Mouse (Mus musculus) thymus, postnatal 0 days (tissue): ENCODE measurements around the gene Krtap24-1. TPM values are rescaled to one million over a fixed set of nuclear protein-coding genes. Genes with fewer than 3 reads are reported as not detected.
A peak's percentile ranks its signal among the peaks of the same experiment; 100 is the strongest.

Experiments used
- DNase-seq: peaks from one replicate; pipeline ENCODE4 v3.0.0-alpha.2; 2015; ENCODE audit warnings: low spot score
- polyA plus RNA-seq: library from polyadenylated mRNA; unstranded; fragments of >200 nt; fragmentation: Nextera tagmentation; extraction: Ambion mirVana; gene quantifications from 2 replicates; pipeline ENCODE4 v1.2.1, GENCODE M21; 2015

Gene Krtap24-1
- not detected in 2 replicates for polyA plus RNA-seq

DNA sequence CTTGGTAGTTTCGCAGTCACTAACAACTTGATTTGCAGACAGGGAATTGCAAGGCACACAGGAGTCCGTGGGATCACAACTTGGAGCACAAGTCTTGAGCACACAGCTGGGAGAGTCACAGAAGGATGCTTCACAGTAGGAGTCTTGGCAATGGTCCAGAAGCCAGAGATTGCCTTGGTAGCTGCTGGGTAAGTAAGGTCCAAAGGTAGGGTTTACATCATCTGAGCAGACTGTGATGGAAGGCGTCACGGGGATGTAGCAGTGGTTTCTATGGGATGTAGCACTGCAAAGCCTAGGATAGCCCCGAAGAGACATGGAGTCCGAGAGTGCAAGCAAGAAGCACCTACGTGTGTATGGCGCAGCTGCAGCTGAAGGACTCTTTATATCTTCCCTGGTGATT lies at the start of gene Krtap24-1:
TSS of gene Krtap24-1 (minus strand) at position 358 of the 400 bp plus-strand sequence.
- DNase-seq = no peak

DNA sequence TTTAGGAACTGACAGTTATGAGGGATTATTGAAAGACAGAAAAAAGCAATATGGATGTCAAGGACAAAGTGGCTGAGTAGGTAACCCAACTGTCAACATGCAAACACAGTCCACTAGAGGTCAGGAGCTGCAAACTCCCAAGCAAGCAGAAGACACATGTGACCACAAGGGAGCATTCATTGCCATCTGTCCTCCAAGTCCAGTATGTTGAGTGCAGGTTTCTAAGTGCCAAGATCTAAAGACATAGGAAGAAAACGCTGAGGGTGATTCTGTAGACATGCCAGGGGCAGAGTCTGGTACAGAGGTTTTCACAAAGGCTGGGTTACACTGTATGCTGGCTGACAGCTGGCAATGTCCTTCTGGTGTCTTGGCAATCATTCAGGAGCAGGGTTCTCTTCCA lies 45.3 kb upstream of the Krtap24-1 start:
- peak; percentile 2 for DNase-seq

DNA sequence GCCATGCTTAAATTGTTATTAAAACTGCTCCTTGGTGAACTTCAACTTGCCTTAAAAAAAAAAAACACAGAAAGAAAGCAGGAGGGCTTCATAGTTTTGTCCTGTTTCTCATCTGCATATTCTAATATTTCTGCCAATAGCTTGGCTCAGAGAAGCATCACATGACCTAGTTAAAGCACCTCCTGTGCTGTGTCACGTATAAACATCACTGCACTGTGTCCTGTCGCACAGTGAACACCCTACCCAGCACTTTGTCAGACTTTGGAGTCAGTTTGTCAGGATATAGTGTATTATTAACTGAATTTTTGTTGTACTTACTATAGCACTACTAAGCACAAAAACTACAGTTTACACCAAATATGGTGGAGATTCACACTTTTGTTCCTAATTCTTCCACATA lies 39.9 kb upstream of the Krtap24-1 start:
- DNase-seq = no peak

DNA sequence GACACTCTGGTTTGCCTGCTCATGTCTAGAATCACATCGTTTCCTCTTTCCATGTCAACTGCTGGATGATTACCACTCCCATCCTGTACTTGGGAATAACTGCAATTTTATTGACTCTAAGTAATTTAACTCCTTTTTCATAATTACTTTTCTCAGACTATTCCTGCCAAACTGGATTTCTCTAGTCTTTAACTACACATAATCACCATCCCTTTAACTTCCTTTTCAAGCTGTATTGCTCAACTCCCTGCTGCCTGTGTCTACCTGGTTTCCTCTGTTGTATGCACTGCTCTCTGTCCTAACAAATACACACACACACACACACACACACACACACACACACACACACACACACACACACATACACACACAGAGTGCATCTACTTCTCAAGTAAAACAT lies 39.0 kb upstream of the Krtap24-1 start:
- DNase-seq = no peak

DNA sequence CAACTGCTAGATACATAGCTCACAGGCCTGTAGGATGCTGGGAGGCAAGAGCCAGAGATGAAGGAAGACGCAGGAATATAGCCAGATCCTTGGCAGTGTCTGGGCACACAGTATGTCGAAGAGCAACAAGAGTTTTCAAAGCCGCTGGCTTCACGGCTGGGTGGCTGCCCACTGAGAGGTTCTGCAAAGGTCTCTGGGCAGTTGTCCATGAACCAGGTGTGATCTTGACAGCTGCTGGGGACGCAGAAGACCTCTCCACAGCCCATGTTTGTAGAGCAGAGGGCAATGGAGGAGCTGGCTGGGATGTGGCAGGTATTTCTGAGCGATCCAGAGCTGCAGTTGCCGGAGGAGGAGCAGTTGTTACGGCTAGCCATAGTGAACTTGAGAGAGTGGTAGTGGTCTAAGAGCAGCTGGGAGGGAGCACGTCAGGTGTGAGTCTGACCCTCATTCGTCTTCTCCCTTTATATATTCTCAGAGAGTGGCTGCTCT lies 35.3 kb upstream of the Krtap24-1 start, which contains the start of gene Krtap26-1:
TSS of gene Krtap26-1 (minus strand) at position 439 of the 489 bp plus-strand sequence.
- no peak for DNase-seq

DNA sequence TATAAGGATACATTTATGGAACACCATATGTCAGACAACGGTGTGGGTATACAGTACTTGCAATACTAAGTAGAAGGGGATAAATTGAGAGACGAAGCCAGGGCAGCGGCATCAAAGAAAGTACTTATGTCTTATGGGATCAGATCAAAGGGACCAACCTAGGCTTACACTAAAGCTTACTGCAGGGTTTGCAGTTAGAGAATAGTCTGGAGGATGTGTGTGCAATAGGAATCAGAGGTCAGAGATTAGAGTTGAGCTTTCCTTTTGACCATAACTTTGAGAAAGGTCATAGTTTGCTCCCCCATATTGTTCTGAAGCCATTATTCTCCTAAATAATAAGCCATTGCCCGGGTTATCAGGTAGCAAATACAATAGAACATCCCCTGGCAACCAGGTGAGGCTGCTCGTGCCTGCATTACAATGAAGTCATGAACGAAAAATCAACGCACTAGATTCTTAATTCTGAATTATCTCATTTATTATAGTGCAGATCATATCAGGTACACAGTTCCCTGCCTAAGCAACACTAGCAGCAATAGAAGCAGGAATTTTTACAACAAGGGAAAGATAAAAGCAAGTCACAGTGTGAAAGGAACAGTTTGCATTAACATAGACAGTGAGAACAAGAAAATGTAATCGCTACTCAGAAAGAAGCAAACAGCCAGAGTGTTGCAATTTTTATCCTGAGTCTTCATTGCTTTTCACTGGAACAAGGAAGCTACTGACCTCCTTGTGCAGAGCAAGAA lies 34.5 kb upstream of the Krtap24-1 start:
- no peak for DNase-seq

DNA sequence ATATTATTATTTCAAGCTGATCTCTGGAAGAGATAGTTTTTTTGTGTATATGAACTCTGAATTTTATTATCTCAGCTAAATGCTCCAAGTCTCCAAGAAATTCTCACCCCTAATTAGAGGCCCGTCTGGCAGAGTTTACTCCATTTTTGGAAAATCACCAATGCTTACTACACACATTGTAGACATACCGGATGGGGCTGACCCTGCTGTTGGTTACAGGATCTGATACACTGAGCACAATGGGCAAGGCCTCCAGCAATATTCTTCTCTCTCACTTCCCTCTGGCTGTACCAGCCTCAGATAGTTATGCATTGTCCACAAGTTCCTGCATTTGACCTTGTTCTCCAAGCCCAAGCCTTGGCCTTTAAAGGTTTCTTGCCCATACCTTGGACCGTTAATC lies 28.0 kb upstream of the Krtap24-1 start:
- no peak for DNase-seq

DNA sequence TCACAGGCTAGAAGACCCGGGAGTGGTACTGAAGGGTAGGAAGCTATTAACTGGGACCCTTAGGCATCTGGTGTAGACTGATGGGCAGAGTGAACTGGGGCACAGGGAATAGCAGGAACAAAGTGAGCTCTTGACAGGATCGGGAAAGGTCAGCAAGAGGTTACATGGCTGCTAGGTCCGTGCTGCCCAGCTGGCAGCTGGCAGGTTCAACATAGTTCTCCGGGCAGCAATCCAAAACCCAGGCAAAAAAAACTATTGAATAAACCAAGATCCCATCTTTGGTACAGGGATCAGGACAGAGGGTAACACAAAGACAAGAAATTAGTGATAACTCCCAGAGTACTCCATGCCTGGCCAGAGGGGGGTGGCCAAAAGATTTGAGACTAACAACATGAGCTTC lies 23.1 kb upstream of the Krtap24-1 start:
- DNase-seq = no peak

DNA sequence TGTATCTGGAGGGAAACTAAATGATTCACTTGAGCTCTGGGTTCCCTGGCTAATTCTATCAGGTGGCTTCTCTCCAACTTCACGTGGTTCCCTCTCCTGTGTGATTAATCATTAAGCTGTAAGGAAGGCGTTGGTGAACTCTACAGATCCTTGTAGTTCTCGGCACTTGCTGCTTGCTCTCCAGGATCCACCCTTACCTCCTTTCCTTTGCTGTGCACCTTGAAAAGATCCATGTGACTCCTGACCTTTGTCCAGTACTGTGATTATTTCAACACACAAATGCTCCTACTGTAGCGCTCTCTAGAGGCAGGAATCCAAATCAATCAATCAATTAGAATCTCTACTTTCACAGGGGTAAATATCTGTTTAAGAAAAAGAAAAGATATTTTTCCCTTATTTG lies 19.4 kb upstream of the Krtap24-1 start:
- no peak for DNase-seq

DNA sequence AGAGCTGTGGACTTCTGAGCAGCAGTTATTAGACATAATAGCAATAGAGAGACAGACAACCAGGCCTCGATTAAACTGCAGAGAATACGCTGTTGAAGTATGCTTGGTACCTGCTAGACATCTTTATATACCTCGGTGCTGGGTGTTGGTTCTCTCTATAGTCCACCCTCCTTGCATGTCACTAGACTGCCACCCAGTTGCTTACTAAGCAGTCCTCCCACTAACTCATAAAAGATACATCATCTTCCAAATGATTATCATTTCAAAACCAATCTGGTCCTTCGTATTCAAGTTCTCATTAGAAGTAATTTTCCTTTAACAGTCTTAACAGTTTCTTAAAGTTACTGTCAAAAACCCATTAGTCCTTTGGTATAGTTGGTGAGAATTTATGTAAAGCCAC lies 15.5 kb upstream of the Krtap24-1 start, which contains the start of gene 2310079G19Rik:
TSS of gene 2310079G19Rik (minus strand) at position 101 of the 400 bp plus-strand sequence.
- DNase-seq = no peak

DNA sequence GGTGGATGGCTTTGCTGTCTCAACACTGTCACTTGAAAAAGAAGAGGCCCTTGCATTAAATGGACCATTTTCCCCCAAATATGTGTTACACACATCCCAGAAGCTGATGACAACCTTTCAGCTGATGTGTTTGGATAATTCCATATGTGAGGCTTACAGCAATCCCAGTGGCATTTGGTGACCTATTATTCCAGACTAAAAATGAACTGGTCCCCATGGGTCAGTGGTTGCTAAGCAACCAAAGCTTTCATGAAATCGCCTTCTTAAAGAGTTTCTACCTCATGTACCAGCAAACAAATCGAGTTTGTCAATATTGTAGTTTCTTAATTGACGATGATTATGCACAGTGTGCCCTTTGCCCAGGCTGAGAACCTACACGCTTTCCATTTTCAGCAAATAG lies 633 bp upstream of the Krtap24-1 start:
- no peak for DNase-seq

DNA sequence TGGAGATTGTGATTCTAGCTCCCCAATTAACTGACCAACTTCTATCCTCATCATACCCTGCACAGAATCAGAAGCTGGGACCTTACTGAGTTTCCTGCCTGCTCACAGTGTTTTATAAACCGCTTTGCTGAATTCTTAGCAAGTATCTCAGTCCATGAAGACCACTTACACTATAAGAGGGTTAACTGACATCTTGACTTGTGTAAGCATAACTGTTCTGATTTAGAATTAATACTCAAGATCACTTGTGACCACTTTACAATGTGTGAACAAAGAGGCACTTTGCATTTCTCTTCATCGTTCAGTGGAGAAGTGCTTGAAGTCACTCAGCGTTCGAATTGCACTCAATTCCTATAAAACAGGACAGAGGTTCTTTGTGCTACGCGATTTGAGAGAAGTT lies 7.5 kb downstream of the Krtap24-1 start:
- DNase-seq = no peak

DNA sequence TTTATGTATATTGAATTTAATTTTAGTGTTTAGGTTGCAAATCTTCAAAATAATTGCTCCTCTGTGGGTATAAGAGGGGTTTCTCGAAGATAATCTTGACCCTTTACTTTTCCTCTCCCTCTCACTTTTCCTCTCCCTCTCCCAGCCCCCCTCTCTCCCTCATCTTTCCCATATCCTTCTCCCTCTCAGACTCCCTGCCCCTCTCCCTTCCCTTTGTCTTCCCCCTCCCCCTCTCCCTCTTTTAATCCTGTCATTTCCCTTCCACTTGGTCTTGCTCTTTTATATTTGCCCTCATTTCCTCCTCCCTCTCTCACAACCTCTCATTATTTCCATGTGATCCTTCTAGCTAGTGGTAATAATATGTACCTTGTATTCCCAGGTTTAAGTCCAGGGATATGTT lies 9.6 kb downstream of the Krtap24-1 start:
- no peak for DNase-seq

DNA sequence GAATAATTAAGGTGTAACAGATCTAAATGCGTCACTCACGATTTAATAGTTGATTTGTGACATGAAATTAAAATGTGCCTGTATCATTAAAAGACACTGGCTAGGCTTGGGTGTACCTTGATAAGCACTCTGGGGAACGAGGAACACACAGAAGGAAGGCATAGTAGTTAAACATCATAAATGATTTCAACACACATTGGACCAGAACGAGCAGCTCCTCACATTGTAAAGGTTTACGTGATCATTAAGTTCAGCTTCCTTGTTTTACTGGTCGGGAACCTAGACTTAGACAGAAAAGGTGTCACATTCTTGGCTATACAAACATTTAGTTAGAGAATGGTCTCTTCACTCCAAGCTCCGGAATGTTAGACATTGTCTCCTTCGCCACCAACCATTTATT lies 11.8 kb downstream of the Krtap24-1 start:
- DNase-seq = no peak

DNA sequence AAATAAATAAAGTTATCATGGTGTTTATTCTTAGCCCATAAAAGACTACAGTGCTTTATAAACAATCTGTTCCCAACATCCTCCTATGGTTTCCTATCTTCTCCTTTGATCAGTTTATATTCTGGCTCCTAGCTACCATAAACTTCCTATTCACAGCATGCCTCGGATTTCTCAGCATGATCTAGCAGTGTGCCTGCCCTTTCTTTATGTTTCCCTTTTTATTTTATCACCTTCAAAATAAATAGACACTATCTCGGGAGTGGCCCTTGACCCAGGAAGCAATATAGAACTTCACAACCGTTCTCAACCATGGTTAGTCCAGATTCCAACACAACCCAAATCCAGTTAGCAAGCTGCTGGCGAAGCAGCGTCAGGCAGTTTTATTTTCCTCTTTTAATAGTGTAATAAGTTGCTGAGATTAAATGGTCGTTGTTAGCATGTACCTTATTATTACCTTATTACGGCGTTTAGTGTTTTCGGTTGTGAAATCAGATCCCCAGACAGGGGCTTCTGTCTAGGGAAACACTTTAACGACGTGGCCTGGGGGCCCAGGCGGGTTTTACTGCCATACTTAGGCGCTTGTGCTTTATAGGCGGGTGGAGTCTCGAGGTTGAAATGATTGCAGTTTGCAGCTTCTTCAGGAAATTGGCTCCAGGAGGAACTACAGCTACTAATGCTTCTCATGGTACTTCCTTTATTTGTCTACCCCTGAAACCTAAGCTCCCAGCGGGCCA lies 12.4 kb downstream of the Krtap24-1 start:
- no peak for DNase-seq

DNA sequence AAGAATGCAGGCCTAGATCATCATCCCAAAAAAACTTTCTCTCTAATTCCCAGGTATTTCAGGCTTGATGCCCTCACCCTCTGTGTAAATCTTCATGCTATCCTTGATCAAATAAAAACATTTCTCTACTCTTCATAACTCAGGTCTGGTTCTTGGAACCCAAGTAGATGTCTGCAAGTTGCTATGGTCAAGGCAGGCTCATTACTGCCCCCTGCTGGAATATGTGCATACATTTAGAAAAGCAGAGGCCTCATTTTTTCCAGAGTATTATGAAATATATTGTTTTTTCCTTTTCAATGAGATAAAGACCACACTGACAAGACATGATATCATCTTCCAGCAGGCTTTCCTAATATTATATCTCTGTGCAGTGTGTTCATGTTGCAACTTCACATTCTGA lies 19.3 kb downstream of the Krtap24-1 start:
- DNase-seq = no peak

DNA sequence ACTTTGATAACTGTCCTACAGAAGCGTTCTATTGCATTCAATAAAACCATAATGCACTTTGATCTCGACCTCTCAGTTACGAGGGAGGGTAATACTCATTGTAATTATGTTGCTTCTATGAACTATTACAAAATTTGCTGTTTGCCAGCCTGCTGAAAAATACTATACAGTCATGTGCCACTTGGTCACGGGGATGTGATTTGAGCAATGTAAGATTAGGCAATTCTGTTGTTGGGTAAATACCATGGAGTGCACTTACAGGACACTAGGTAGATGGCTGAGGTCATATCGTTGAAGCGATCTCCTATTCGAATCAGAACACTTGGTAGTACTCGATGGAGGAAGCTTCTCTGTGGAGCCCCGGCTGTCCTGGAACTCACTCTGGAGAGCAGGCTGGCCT lies 28.7 kb downstream of the Krtap24-1 start:
- DNase-seq = no peak

DNA sequence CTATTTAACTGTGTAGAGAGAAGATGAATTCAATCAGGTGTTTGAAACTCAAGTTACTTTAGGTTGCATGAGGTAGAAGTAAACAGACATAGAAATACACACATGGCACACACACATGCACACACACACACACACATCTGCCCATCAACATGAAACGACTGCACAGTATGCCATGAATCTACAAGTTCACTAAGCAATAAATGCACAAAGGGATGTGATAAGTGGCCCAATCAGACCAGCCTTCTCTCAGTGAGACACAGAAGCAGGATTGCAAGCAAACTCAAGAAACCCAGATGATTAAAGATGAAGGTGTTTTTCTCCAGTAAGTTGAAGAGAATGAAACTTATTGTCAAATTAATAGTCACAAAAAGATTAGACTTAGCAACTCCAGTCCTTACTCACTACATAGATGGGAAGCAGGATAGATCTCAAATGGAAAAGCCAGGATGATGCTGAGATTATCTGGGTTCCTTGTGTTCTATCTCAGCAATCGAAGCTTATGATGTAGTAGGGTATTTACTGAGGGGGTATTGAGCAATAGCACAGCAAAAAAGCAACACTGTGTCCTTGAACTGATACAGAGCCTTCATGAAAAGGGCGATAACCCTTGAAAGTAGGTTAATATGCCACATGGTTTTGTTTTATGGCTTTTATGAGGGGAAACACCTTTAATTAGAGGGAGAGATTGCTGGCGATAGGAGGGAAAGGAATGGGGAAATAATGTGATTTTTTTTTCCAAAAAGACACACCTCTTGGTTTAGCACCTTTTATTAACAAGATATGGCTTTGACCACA lies 36.0 kb downstream of the Krtap24-1 start:
- no peak for DNase-seq

DNA sequence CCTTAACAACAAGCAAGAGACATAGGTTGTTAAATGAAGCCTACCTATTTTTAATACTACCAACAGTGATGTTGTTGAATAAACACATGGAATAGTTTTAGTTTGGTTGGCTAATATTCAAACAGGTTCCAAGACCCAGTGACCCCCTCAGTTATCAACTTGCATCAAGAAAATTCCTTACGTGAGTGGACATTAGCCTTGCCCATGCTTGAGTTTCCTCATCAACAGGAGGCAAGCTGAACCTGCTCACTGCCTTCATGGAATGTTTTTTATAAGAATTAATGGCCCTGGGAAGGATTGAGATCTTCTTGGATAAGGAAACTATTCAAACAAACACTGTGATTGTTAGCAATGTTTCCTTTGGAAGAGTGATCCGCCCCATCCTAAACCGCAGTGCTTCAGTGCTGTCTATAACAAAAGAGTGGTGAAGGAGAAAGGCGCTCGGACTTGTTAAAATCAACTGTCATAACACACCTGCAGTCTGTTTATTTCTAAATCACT lies 39.1 kb downstream of the Krtap24-1 start:
- no peak for DNase-seq

DNA sequence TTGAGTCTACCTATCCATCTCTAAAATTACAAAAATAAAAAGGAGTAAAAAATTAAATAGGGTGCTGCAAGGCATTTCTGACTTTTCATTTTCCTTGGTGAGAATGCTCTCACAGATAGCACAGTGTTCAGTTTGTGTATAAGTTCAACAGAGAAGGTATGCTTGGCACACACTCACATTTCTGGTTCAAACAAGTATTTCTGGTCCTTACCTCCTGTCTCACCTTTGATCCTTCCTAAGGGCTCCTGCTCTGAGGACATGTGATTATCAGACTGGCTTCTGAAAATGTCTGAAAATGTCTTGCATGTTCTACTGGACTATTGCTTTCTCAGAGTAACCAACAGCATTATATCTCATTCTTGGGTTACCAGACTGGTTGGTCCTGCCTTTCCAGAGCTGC lies 41.9 kb downstream of the Krtap24-1 start:
- DNase-seq = no peak

DNA sequence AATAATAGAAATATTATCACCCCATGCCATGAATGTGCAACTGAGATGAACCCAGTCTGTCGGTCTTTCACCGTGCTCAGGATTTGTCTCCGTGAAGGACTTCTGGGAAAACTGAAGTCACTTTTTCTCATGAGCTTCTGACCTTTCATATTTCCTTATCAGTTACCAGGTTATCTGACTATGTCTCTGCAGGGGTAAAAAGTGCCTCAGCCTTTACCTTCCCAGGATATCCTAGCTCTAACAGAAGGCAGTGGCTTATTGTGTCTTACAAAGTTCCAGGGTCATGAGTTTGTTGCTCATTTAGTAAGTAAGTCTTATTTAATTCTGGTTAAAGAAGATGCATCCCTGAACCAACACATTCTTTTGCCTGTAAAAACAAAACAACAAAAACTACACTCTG lies 42.3 kb downstream of the Krtap24-1 start:
- DNase-seq = no peak

DNA sequence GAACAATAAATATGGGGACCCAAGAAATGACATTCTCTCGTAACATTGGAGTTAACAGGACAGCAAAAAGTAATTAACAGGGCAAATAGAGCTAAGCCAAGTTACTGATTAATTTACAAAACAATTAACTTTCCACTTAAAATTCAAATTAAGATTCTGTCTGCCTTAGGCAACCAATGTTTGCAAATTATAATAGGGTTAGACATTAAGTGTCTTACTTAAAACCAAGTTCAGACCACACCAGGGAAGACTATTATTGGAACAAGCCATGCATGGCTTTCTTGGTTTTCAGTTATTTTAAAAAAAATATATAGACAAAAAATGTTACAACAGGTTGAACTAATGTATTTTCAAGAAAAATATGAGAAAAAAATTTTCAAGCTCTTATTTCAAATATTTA lies 43.0 kb downstream of the Krtap24-1 start:
- no peak for DNase-seq
